Comparison of ENCODE assay signal across 7 mouse cellular contexts in genomic region chr8:94704669-94704984, GRCm38 (mm10). TPM values are rescaled to one million over a fixed set of nuclear protein-coding genes. Genes with fewer than 3 reads are reported as not detected.
DNase-seq lines count a peak whose midpoint lies in the region; ATAC-seq lines count a peak whose summit lies in the region.

No protein-coding gene starts in this region.

- no peaks in the 10 kb centered on the region for H3K9me3 ChIP-seq in lung, embryonic 16.5 days (ENCODE audit: control insufficient read depth, low read length)
- no peaks in the 10 kb centered on the region for H3K9me3 ChIP-seq in forebrain, embryonic 10.5 days
- H3K9me3 ChIP-seq in limb, embryonic 12.5 days = no peaks in the 10 kb centered on the region
- no peaks in the 10 kb centered on the region for H3K9me3 ChIP-seq in stomach, embryonic 14.5 days (ENCODE audit: control insufficient read depth, low read depth, low read length)

- intact Hi-C loops in left cerebral cortex, postnatal 36 days (cut with DNase I) = loop anchor here (1.0 to 10.0 kb wide), 5 partner anchors 68 to 200 kb away; partner anchors contain the start of genes Cpne2 and Cx3cl1

- DNase-seq in lung, postnatal 10 days = no peak
- no peak for DNase-seq in forebrain, embryonic 10.5 days (ENCODE audit: extremely low spot score, low spot score)
- no peak for DNase-seq in left cerebral cortex, postnatal 36 days (ENCODE audit: low spot score in 2 of 2)
- no peak for DNase-seq in right cerebral cortex, postnatal 14 days

- H3K27ac ChIP-seq in lung, embryonic 16.5 days (ENCODE audit: low read length) = no peak overlapping the region
- peak overlapping the region; percentile 73 for H3K27ac ChIP-seq in forebrain, embryonic 10.5 days
- no peak overlapping the region for H3K27ac ChIP-seq in limb, embryonic 12.5 days
- no peak overlapping the region for H3K27ac ChIP-seq in stomach, embryonic 14.5 days (ENCODE audit: low read length)

- 15% methylated on average over 9 of the region's 9 CpGs for WGBS in lung, embryonic 16.5 days
- WGBS in forebrain, embryonic 10.5 days = 23% methylated on average over 9 of the region's 9 CpGs
- 18% methylated on average over 9 of the region's 9 CpGs for WGBS in limb, embryonic 12.5 days
- 18% methylated on average over 9 of the region's 9 CpGs for WGBS in stomach, embryonic 14.5 days

- H3K9ac ChIP-seq in lung, embryonic 16.5 days (ENCODE audit: low read length) = peak overlapping the region; percentile 65
- H3K9ac ChIP-seq in limb, embryonic 12.5 days (replicated peaks) = no peak overlapping the region; the same call in 1 of the 2 replicates
- peak overlapping the region; percentile 36; the same call in 1 of the 2 replicates for H3K9ac ChIP-seq in stomach, embryonic 14.5 days (replicated peaks; ENCODE audit: low read depth, low read length)

- H3K27me3 ChIP-seq in lung, embryonic 16.5 days (ENCODE audit: control insufficient read depth, insufficient read depth, low read depth, low read length) = no peaks in the 10 kb centered on the region
- peaks cover 10% of the 10 kb centered on the region for H3K27me3 ChIP-seq in forebrain, embryonic 10.5 days (ENCODE audit: poor library complexity, severe bottlenecking)
- peaks cover 8% of the 10 kb centered on the region; the same call in 1 of the 2 replicates for H3K27me3 ChIP-seq in limb, embryonic 12.5 days
- no peaks in the 10 kb centered on the region for H3K27me3 ChIP-seq in stomach, embryonic 14.5 days (ENCODE audit: control insufficient read depth, insufficient read depth, low read length)

- ATAC-seq in lung, embryonic 16.5 days (ENCODE audit: low read depth) = no peak
- no peak for ATAC-seq in limb, embryonic 12.5 days (ENCODE audit: insufficient number of reproducible peaks, insufficient read depth, low FRiP score, low TSS enrichment, low read depth)
- ATAC-seq in stomach, embryonic 14.5 days (ENCODE audit: insufficient number of reproducible peaks, insufficient read depth, low FRiP score, low read depth) = no peak

- H3K4me3 ChIP-seq in lung, embryonic 16.5 days (ENCODE audit: low read length) = peak overlapping the region; percentile 54
- peak overlapping the region; percentile 63 for H3K4me3 ChIP-seq in forebrain, embryonic 10.5 days
- peak overlapping the region; percentile 49 for H3K4me3 ChIP-seq in limb, embryonic 12.5 days (replicated peaks)
- H3K4me3 ChIP-seq in stomach, embryonic 14.5 days (ENCODE audit: low read depth, low read length) = peak overlapping the region; percentile 31

- no peaks in the 10 kb centered on the region for H3K36me3 ChIP-seq in lung, embryonic 16.5 days (ENCODE audit: control insufficient read depth, insufficient read depth, low read length)
- H3K36me3 ChIP-seq in forebrain, embryonic 10.5 days (replicated peaks) = no peaks in the 10 kb centered on the region
- H3K36me3 ChIP-seq in limb, embryonic 12.5 days = no peaks in the 10 kb centered on the region
- no peaks in the 10 kb centered on the region for H3K36me3 ChIP-seq in stomach, embryonic 14.5 days (ENCODE audit: control insufficient read depth, insufficient read depth, low read length)

- no peaks in the 10 kb centered on the region for H3K4me1 ChIP-seq in lung, embryonic 16.5 days (replicated peaks; ENCODE audit: control insufficient read depth, insufficient read depth, low read length)
- peaks cover 15% of the 10 kb centered on the region for H3K4me1 ChIP-seq in forebrain, embryonic 10.5 days
- peaks cover 3% of the 10 kb centered on the region; the same call in 1 of the 2 replicates for H3K4me1 ChIP-seq in limb, embryonic 12.5 days (replicated peaks)
- H3K4me1 ChIP-seq in stomach, embryonic 14.5 days (ENCODE audit: control insufficient read depth, insufficient read depth, low read length) = 0 out of 2 replicates have a peak, but pooled peaks cover 3% of the 10 kb centered on the region

- H3K4me2 ChIP-seq in lung, embryonic 16.5 days (ENCODE audit: low read depth, low read length) = peak overlapping the region; percentile 88
- peak overlapping the region; percentile 65 for H3K4me2 ChIP-seq in limb, embryonic 12.5 days
- peak overlapping the region; percentile 57 for H3K4me2 ChIP-seq in stomach, embryonic 14.5 days (replicated peaks; ENCODE audit: low read depth, low read length)

RNA-seq across cellular contexts. Expression of gene Pllp, which starts 8.5 kb away (rescaled TPM):
- 3.6 TPM in 2 replicates for polyA plus RNA-seq in lung, embryonic 16.5 days (2015; fragmentation: Nextera tagmentation; extraction: Ambion mirVana)
- 0.20 and 0.27 TPM in 2 replicates for polyA plus RNA-seq in forebrain, embryonic 10.5 days (2016; fragmentation: Nextera tagmentation; extraction: Ambion mirVana)
- polyA plus RNA-seq in limb, embryonic 12.5 days (2016; fragmentation: Nextera tagmentation; extraction: Ambion mirVana) = 0.40 and 0.42 TPM in 2 replicates
- polyA plus RNA-seq in stomach, embryonic 14.5 days (2014; fragmentation: Nextera tagmentation; extraction: Ambion mirVana) = 65.6 and 70.4 TPM in 2 replicates
- 10 to 100 TPM; 29.0 to 58.2 TPM for total RNA-seq in left cerebral cortex, postnatal 36 days (2021)

RNA-seq across cellular contexts. Expression of gene Arl2bp, which starts 38.2 kb away (rescaled TPM):
- polyA plus RNA-seq in lung, embryonic 16.5 days (2015; fragmentation: Nextera tagmentation; extraction: Ambion mirVana) = 106 and 118 TPM in 2 replicates
- 209 and 223 TPM in 2 replicates for polyA plus RNA-seq in forebrain, embryonic 10.5 days (2016; fragmentation: Nextera tagmentation; extraction: Ambion mirVana)
- polyA plus RNA-seq in limb, embryonic 12.5 days (2016; fragmentation: Nextera tagmentation; extraction: Ambion mirVana) = 172 and 173 TPM in 2 replicates
- 49.7 and 60.6 TPM in 2 replicates for polyA plus RNA-seq in stomach, embryonic 14.5 days (2014; fragmentation: Nextera tagmentation; extraction: Ambion mirVana)
- 100 to 1,000 TPM; 153 to 159 TPM for total RNA-seq in left cerebral cortex, postnatal 36 days (2021)

RNA-seq across cellular contexts. Expression of gene Ccl22, which starts 40.8 kb away (rescaled TPM):
- not detected in 2 replicates for polyA plus RNA-seq in lung, embryonic 16.5 days (2015; fragmentation: Nextera tagmentation; extraction: Ambion mirVana)
- polyA plus RNA-seq in forebrain, embryonic 10.5 days (2016; fragmentation: Nextera tagmentation; extraction: Ambion mirVana) = not detected in 2 replicates
- polyA plus RNA-seq in limb, embryonic 12.5 days (2016; fragmentation: Nextera tagmentation; extraction: Ambion mirVana) = not detected in 2 replicates
- not detected in 2 replicates for polyA plus RNA-seq in stomach, embryonic 14.5 days (2014; fragmentation: Nextera tagmentation; extraction: Ambion mirVana)
- under 1 TPM in 1 of 2 experiments, not detected in 1; 0.17 TPM for total RNA-seq in left cerebral cortex, postnatal 36 days (2021)

Comparison
In these comparisons a context has a peak if more than half of its experiments do, and no peak if none do; other contexts are left out.
1. RNA of gene Pllp, which starts 8.5 kb away (polyA plus RNA-seq): 65.6 to 70.4 TPM in stomach, embryonic 14.5 days; 3.6 TPM in lung, embryonic 16.5 days, 0.40 to 0.42 TPM in limb, embryonic 12.5 days and 0.20 to 0.27 TPM in forebrain, embryonic 10.5 days; every median in the first group is over 10 times any median in the second.
2. Peak in every context shown above with its lines, with median percentiles within 50 percentile points of each other: H3K4me2 ChIP-seq and H3K4me3 ChIP-seq.